Mouse (Mus musculus) lung, postnatal 10 days (tissue): Measurements from ENCODE around the gene Gm12248.
A peak's percentile ranks its signal among the peaks of the same experiment; 100 is the strongest.
"Not testable (repeated sequence)": the region's sequence is repeated elsewhere in the genome, so short reads cannot be mapped to it uniquely, and the experiment has no call there.

ENCODE experiments used
- DNase-seq: peaks from one replicate; pipeline ENCODE4 v3.0.0; 2021

Gm12248 gene

GRCm38 (mm10) chr11:58102146-58102545, 9.2 kb upstream of the Gm12248 start:
- no peak for DNase-seq

GRCm38 (mm10) chr11:58101194-58101720, 8.3 kb upstream of the Gm12248 start:
- DNase-seq: no peak

- DNase-seq: no peak
Observed at GRCm38 (mm10) chr11:58100006-58100405, 7.1 kb upstream of the Gm12248 start.

- not testable (repeated sequence) for DNase-seq
Observed at GRCm38 (mm10) chr11:58098366-58098720, 5.4 kb upstream of the Gm12248 start.

- peak; percentile 5 for DNase-seq
Observed at GRCm38 (mm10) chr11:58097621-58098365, 4.9 kb upstream of the Gm12248 start.

GRCm38 (mm10) chr11:58096821-58097620, 4.1 kb upstream of the Gm12248 start:
- DNase-seq: peak; percentile 20

GRCm38 (mm10) chr11:58096160-58096559, 3.2 kb upstream of the Gm12248 start:
- DNase-seq: peak; percentile 10

GRCm38 (mm10) chr11:58095561-58095960, 2.6 kb upstream of the Gm12248 start:
- DNase-seq: no peak

- DNase-seq: no peak
Observed at GRCm38 (mm10) chr11:58094766-58095165, 1.8 kb upstream of the Gm12248 start.

GRCm38 (mm10) chr11:58092541-58092940, 393 bp downstream of the Gm12248 start:
- peak; percentile 6 for DNase-seq

- DNase-seq: no peak
Observed at GRCm38 (mm10) chr11:58081716-58082115, 11.2 kb downstream of the Gm12248 start.

GRCm38 (mm10) chr11:58077270-58077669, 15.7 kb downstream of the Gm12248 start:
- DNase-seq: no peak

- DNase-seq: no peak
Observed at GRCm38 (mm10) chr11:58072978-58073377, 20.0 kb downstream of the Gm12248 start.

- no peak for DNase-seq
Observed at GRCm38 (mm10) chr11:58065025-58065424, 27.9 kb downstream of the Gm12248 start.

- no peak for DNase-seq
Observed at GRCm38 (mm10) chr11:58062586-58062985, 30.3 kb downstream of the Gm12248 start.

GRCm38 (mm10) chr11:58061218-58061617, 31.7 kb downstream of the Gm12248 start:
- not testable (repeated sequence) for DNase-seq

- not testable (repeated sequence) for DNase-seq
Observed at GRCm38 (mm10) chr11:58059752-58060151, 33.2 kb downstream of the Gm12248 start.

GRCm38 (mm10) chr11:58057455-58057854, 35.5 kb downstream of the Gm12248 start:
- DNase-seq: peak; percentile 67

GRCm38 (mm10) chr11:58046438-58046837, 46.5 kb downstream of the Gm12248 start:
- no peak for DNase-seq

- DNase-seq: no peak
Observed at GRCm38 (mm10) chr11:58042861-58043431, 50.0 kb downstream of the Gm12248 start.

- DNase-seq: peak; percentile 47
Observed at GRCm38 (mm10) chr11:58039027-58039426, 53.9 kb downstream of the Gm12248 start.

- DNase-seq: peak; percentile 29
Observed at GRCm38 (mm10) chr11:58033635-58034034, 59.3 kb downstream of the Gm12248 start.

GRCm38 (mm10) chr11:58031176-58031575, 61.8 kb downstream of the Gm12248 start:
- DNase-seq: no peak
